Mouse (Mus musculus): ENCODE measurements around the gene Wipf2.

DNA sequence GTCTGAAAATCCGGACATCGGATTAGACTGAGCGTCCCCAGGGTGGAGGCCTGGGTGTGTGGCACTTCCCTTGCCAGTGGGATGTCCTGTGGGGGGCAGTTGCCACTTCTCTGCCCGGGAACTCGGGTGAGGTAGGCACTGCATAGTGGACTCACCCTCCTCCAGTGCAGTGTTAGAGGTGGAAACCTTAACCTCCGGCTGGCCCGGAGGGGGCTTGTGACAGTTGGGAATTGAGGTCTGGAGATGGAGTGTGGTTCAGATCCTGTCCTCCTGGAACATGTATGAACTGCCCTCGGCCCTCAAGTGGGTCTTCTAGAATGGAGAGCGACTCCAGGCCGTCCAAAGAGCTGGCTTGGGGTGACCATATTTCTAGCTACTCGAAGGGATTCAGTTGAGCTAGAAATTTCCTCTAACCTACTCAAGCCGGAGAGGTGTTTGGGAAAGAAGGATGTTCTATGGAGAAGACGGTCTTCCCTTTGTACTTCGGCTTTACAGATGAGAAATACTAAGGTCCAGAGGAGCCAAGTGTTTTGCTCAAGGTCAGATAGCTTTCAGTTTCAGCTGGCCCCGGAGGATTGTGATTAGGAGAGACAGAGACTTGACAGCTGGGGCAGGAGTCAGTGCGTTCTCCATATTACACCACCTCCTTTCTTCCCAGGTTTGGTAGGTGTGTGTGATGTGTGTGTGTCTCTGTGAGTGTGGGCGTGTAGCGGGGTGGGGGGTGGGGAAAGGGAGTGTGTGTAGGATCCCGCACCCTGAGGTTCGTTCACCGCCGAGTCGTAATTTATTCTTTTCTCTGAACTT is 73.4 kb downstream of the Wipf2 start:
- TF ChIP-seq CTCF (conservative IDR thresholded peaks at IDR 0.05; ENCODE audit: insufficient read depth, insufficient read length, low read depth, low read length) (no peak), POLR2A (IDR thresholded peaks at IDR 0.05; ENCODE audit: low read depth, low read length) (no peak)
